Mouse (Mus musculus) thymus, postnatal 0 days (tissue): ENCODE measurements around the gene Dctn3. TPM values are rescaled to one million over a fixed set of nuclear protein-coding genes. Genes with fewer than 3 reads are reported as not detected.

Source experiments
- DNase-seq: peaks from one replicate; pipeline ENCODE4 v3.0.0-alpha.2; 2015; ENCODE audit warnings: low spot score
- polyA plus RNA-seq: library from polyadenylated mRNA; unstranded; fragments of >200 nt; fragmentation: Nextera tagmentation; extraction: Ambion mirVana; gene quantifications from 2 replicates; pipeline ENCODE4 v1.2.1, GENCODE M21; 2015

The Dctn3 gene
- polyA plus RNA-seq, 1 experiment from 2014 or later, result 181 TPM

DNA sequence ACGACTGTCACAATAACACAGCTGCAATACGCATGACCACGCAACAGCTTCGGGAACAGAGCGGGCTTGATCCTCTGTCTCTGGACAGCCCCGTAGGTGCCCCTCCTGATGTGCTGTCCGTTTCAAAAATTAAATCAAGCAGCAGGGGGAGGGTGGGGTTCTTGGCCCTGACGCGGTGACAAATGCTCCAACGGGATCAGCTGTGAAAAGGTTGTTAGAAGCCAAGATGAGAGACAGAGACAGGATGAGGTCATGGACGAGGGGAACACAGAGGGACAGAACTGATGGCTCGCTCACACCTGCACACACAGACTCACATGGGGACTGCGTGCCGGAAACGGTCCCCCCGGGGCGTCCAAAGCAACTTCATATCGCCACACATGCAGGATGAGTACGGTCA is 49.8 kb downstream of the Dctn3 start:
- DNase-seq, result no peak

GRCm38 (mm10) chr4:41672522-41672963 is 50.4 kb downstream of the Dctn3 start:
- no peak for DNase-seq

DNA sequence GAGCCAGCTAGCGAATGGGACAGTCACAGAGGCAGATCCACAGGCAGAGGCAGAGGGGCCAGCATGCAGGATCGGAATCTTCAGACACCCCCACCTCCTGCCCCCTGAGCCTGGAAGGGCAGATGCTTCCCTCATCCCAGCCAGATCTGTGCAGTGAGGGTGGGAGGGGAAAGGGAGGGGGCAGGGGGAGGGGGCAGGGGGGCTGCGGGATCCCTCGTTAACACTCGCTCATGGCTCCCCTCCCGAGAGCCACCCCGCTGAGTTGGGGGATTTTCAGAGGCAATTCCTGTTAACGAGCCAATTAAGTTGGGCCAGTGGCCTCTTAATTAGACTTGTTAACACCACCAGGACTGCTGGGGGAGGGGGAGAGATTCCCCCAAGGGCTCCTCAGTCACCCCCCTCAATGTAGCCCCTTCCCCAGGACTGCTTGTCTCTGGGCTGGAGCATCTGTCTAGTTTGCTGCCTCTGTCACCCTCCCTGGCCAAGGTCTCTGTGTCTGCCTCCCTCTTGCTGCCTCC is 50.9 kb downstream of the Dctn3 start:
- no peak for DNase-seq

- no peak for DNase-seq
These were observed 51.5 kb downstream of the Dctn3 start for GRCm38 (mm10) chr4:41671500-41671899.

DNA sequence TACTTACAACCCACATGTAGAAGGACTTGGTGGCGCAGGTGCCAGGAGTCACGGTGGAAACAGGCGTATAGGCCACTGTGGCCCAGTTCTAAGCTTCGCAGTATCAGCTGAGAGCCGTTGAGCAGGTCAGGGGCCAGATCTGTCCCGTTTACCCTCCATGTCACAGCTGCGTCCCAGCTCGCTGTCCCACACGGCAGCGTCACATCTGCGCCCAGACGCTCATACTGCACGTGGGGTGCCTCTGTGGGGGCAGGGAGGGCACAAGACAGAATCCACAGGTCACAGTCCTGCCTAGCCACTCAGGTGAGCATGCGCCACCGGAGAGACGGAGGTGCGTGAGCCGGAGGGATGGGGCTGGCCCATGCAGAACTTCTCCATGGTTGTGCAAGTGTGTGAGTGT is 52.1 kb downstream of the Dctn3 start:
- no peak for DNase-seq

DNA sequence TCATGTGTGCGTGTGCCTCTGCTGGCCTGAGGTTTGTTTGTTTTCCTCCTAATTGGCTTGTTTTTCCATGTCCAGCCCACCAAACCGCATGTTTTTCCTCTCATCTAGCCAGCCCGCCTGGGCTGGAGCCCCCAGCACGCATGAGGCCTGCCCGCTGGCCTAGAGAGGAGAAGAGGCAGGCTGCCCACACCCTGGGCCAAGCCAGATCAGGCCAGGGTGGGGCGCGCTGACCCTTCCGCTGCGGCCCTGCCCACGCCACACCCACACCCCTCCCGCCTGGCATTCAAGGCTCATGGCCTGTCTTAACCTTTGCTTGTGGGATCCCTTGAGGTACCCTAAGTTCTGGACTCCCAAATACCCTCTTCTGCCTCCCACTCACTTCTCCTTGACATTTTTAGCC is 56.3 kb downstream of the Dctn3 start:
- DNase-seq, result no peak

DNA sequence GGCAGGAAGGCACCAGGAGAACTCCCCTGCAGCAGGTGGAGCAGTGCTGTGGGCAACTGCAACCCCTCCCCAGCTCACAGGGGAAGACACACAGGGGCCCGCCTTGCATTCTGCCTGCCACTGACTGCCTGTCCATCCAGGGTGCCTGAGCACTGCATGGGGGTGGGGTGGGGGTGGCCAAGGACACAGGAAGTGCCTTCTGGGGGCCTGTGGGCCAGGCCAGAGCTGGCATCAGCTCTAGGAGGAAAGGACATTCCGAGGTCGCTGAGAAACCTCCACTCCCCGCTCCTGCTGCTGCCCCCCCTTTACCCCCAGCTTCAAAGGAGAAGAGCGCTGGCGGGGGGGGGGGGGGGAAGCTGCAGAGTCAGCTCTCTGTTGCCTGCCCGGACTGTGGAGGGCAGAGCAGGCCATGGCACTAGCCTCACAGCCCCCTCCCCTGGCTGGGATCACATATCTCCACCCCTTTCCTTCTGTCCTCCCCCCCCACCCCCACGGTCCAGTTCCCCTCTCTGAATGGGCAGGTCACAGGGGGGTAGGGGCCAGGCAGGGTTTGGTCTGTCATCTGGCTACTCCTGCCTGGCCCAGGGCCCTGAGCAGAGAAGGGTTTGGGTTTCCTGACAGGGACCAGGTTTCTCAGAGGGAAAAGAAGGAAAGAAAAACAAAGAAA is 57.8 kb downstream of the Dctn3 start:
- DNase-seq, result no peak

Other genes starting within 250 kb of the Dctn3 start
- 0.60 TPM in 2 replicates for gene AI464131, start 220.1 kb downstream of the Dctn3 start, polyA plus RNA-seq
- 0.94 and 1.5 TPM in 2 replicates for gene 1110017D15Rik, start 205.8 kb downstream of the Dctn3 start, polyA plus RNA-seq
- gene Fam219a, start 153.6 kb downstream of the Dctn3 start, polyA plus RNA-seq, result 1.6 and 2.7 TPM in 2 replicates
- gene Dnaic1, start 153.4 kb downstream of the Dctn3 start, polyA plus RNA-seq, result 0.60 and 0.91 TPM in 2 replicates
- 10.3 and 10.5 TPM in 2 replicates for gene Enho, start 82.8 kb downstream of the Dctn3 start, polyA plus RNA-seq
- gene Cntfr, start 26.1 kb downstream of the Dctn3 start, polyA plus RNA-seq, result 0.26 and 0.43 TPM in 2 replicates
- gene Il11ra1, start 23.2 kb downstream of the Dctn3 start, polyA plus RNA-seq, result 35.8 and 39.3 TPM in 2 replicates
- 68.3 and 75.1 TPM in 2 replicates for gene Rpp25l, start 9.6 kb downstream of the Dctn3 start, polyA plus RNA-seq
- gene Arid3c, start 8.0 kb upstream of the Dctn3 start, polyA plus RNA-seq, result 0.06 TPM in 1 of 2 replicates, not detected in the other
- gene Galt, start 32.1 kb upstream of the Dctn3 start, polyA plus RNA-seq, result 48.2 and 49.3 TPM in 2 replicates
- gene Sigmar1, start 33.0 kb upstream of the Dctn3 start, polyA plus RNA-seq, result 36.1 and 40.3 TPM in 2 replicates
- gene Ccl27a, start 51.1 kb upstream of the Dctn3 start, polyA plus RNA-seq, result 39.3 and 41.1 TPM in 2 replicates
- gene Gm21541, start 180.4 kb upstream of the Dctn3 start, polyA plus RNA-seq, result 9.6 and 19.1 TPM in 2 replicates
- 0.68 and 2.6 TPM in 2 replicates for gene Gm20878, start 218.4 kb upstream of the Dctn3 start, polyA plus RNA-seq
- gene Fam205a4, start 242.9 kb upstream of the Dctn3 start, polyA plus RNA-seq, result not detected in 2 replicates